In genomic region chr5:21493294-21493999, GRCm38 (mm10) we compare ENCODE assay signal across 31 mouse cellular contexts. TPM values are rescaled to one million over a fixed set of nuclear protein-coding genes. Genes with fewer than 3 reads are reported as not detected.
DNase-seq lines count a peak whose midpoint lies in the region; ATAC-seq and TF ChIP-seq lines count a peak whose summit lies in the region.
"Had no signal": no experiment of that assay in that cellular context is flagged by ENCODE, and none has a peak within 500 bp of the region (broad histone marks: within the 10 kb centered on the region; RNA-seq: fewer than 3 reads in every experiment).

No protein-coding gene starts in this region.

- no peaks in the 10 kb centered on the region for H3K79me3 ChIP-seq in C2C12 (ENCODE audit: low read depth)

- DNase-seq in 3134 (ENCODE audit: extremely low read depth, insufficient read length, low spot score), result peak; percentile 64
- peak; percentile 61 for DNase-seq in adipocyte (ENCODE audit: low spot score)
- DNase-seq in fat pad, adult 2 months (ENCODE audit: extremely low read depth, low read depth, low spot score), result peak; percentile 28
- DNase-seq in layer of hippocampus, postnatal 14 days (ENCODE audit: low spot score in 2 of 2), result no peak
- DNase-seq in cerebellum, adult 2 months, result no peak
- DNase-seq: adrenal gland, postnatal 10 days; cerebellum, adult 9-10 months; gastrocnemius, postnatal 10 days; heart, adult 18-20 months; kidney, adult 11 months; kidney, postnatal 36 days; left cerebral cortex, postnatal 4 days; lung, embryonic 14.5 days; right cerebral cortex, postnatal 4 days; thymus, adult 2 months; thymus, postnatal 36 days had no signal

- TF ChIP-seq POLR2A in cerebellum, adult 2 months (IDR thresholded peaks at IDR 0.05; ENCODE audit: borderline replicate concordance, insufficient read depth, low read length), result no peak

- H3K4me1 ChIP-seq in forebrain, embryonic 15.5 days, result 0 out of 2 replicates have a peak, but pooled peaks cover 7% of the 10 kb centered on the region
- no peaks in the 10 kb centered on the region for H3K4me1 ChIP-seq in cerebellum, adult 2 months (ENCODE audit: control insufficient read depth, insufficient read depth, low read length)
- H3K4me1 ChIP-seq: forebrain, embryonic 12.5 days; liver, embryonic 15.5 days; midbrain, embryonic 15.5 days had no signal

- no peak overlapping the region for H3K4me2 ChIP-seq in forebrain, embryonic 15.5 days (replicated peaks)
- H3K4me2 ChIP-seq: forebrain, embryonic 12.5 days; heart, embryonic 12.5 days; hindbrain, embryonic 14.5 days; liver, embryonic 15.5 days; lung, embryonic 14.5 days; midbrain, embryonic 15.5 days; neural tube, embryonic 12.5 days had no signal

- 71% methylated on average over 8 of the region's 8 CpGs for WGBS in forebrain, embryonic 15.5 days
- 78% methylated on average over 8 of the region's 8 CpGs for WGBS in cerebellum, adult 2 months

- H3K79me2 ChIP-seq in C2C12 (ENCODE audit: control insufficient read depth, insufficient read depth), result no peaks in the 10 kb centered on the region

- no peaks in the 10 kb centered on the region for H3K36me3 ChIP-seq in C2C12 (ENCODE audit: control insufficient read depth, insufficient read depth)
- no peaks in the 10 kb centered on the region for H3K36me3 ChIP-seq in forebrain, embryonic 15.5 days
- H3K36me3 ChIP-seq: forebrain, embryonic 12.5 days; heart, embryonic 12.5 days; liver, embryonic 15.5 days; midbrain, embryonic 10.5 days; midbrain, embryonic 15.5 days; neural tube, embryonic 12.5 days had no signal

- no peak for TF ChIP-seq CTCF in C2C12 (IDR thresholded peaks at IDR 0.05; ENCODE audit: control insufficient read depth, insufficient read depth, insufficient read length)
- TF ChIP-seq CTCF in cerebellum, adult 2 months (IDR thresholded peaks at IDR 0.05; ENCODE audit: borderline replicate concordance, insufficient read depth, low read depth, low read length), result no peak

- H3K4me3 ChIP-seq in C2C12 (ENCODE audit: insufficient read depth, poor library complexity, severe bottlenecking), result no peak overlapping the region
- H3K4me3 ChIP-seq in forebrain, embryonic 15.5 days, result no peak overlapping the region
- H3K4me3 ChIP-seq in cerebellum, adult 2 months (replicated peaks; ENCODE audit: insufficient read depth, low read depth, low read length), result no peak overlapping the region
- H3K4me3 ChIP-seq: erythroblast, embryonic 14.5 days; forebrain, embryonic 12.5 days; heart, embryonic 12.5 days; layer of hippocampus, adult 2 months; liver, embryonic 15.5 days; midbrain, embryonic 10.5 days; midbrain, embryonic 15.5 days; neural tube, embryonic 12.5 days had no signal

- ATAC-seq in forebrain, embryonic 15.5 days (replicated peaks), result no peak
- ATAC-seq: activated CD4-positive, CD25-positive, alpha-beta regulatory T cell, adult 4 months; midbrain, embryonic 15.5 days had no signal

- H3K27me3 ChIP-seq in C2C12 (ENCODE audit: control insufficient read depth, insufficient read depth, insufficient read length), result no peaks in the 10 kb centered on the region
- no peaks in the 10 kb centered on the region for H3K27me3 ChIP-seq in forebrain, embryonic 15.5 days
- H3K27me3 ChIP-seq in cerebellum, adult 2 months (ENCODE audit: control insufficient read depth, insufficient read depth, low read length), result no peaks in the 10 kb centered on the region
- H3K27me3 ChIP-seq: forebrain, embryonic 12.5 days; heart, embryonic 12.5 days; liver, embryonic 15.5 days; midbrain, embryonic 15.5 days; neural tube, embryonic 12.5 days had no signal

- no peak overlapping the region for H3K27ac ChIP-seq in forebrain, embryonic 15.5 days (replicated peaks)
- H3K27ac ChIP-seq in cerebellum, adult 2 months (ENCODE audit: insufficient read depth, low read length), result no peak overlapping the region
- H3K27ac ChIP-seq: forebrain, embryonic 12.5 days; hindbrain, embryonic 14.5 days; layer of hippocampus, adult 2 months; liver, embryonic 15.5 days; midbrain, embryonic 10.5 days; midbrain, embryonic 15.5 days; neural tube, embryonic 12.5 days had no signal

- H3ac ChIP-seq in C2C12 (ENCODE audit: control insufficient read depth, insufficient read length, low read depth), result no peak overlapping the region

- no peak overlapping the region for H3K9ac ChIP-seq in forebrain, embryonic 15.5 days (replicated peaks)
- H3K9ac ChIP-seq: forebrain, embryonic 12.5 days; heart, embryonic 12.5 days; hindbrain, embryonic 14.5 days; liver, embryonic 15.5 days; lung, embryonic 14.5 days; midbrain, embryonic 15.5 days; neural tube, embryonic 12.5 days had no signal

- no peaks in the 10 kb centered on the region for H3K9me3 ChIP-seq in forebrain, embryonic 15.5 days
- H3K9me3 ChIP-seq: forebrain, embryonic 12.5 days; heart, embryonic 12.5 days; liver, embryonic 15.5 days; midbrain, embryonic 10.5 days; midbrain, embryonic 15.5 days; neural tube, embryonic 12.5 days had no signal

TF ChIP-seq in C2C12, 6 proteins besides CTCF, POLR2A, EP300 and RAD21:
- TF ChIP-seq MAX (IDR thresholded peaks at IDR 0.05), result peak; percentile 64
- TF ChIP-seq FOSL1 (IDR thresholded peaks at IDR 0.05; ENCODE audit: insufficient read depth, low read length, poor library complexity, severe bottlenecking), result peak; percentile 91
- no peak for TF ChIP-seq USF1 (IDR thresholded peaks at IDR 0.05; ENCODE audit: low read depth)
- TF ChIP-seq MYOG (IDR thresholded peaks at IDR 0.05; ENCODE audit: control insufficient read depth, extremely low read depth, insufficient read length), result no peak
- TF ChIP-seq CEBPB (IDR thresholded peaks at IDR 0.05; ENCODE audit: low read depth), result peak; percentile 84
- peak; percentile 94 for TF ChIP-seq MYOD1 (IDR thresholded peaks at IDR 0.05; ENCODE audit: control insufficient read depth, insufficient read length, low read depth)

RNA-seq across cellular contexts. Expression of gene Lrrc17, which starts 49.9 kb away (rescaled TPM):
- polyA plus RNA-seq in C2C12 (2012; fragmentation: generic; extraction: Trizol), result 22.7 TPM
- under 1 TPM; 0.35 to 0.64 TPM for total RNA-seq in layer of hippocampus, postnatal 14 days (2021)
- polyA plus RNA-seq in forebrain, embryonic 15.5 days (2015; fragmentation: Nextera tagmentation; extraction: Ambion mirVana), result 2.6 and 2.7 TPM in 2 replicates
- polyA plus RNA-seq in cerebellum, adult 2 months (2012; rRNA removed), result 0.18 and 0.22 TPM in 2 replicates
- total RNA-seq: hematopoietic stem cell, adult 5-6 weeks; megakaryocyte progenitor cell, adult 5-6 weeks; MEL had no signal
- polyA plus RNA-seq: erythroblast, embryonic 14.5 days had no signal

Comparison
In these comparisons a context has a peak if more than half of its experiments do, and no peak if none do; other contexts are left out.
1. DNase-seq: peak in 3134 (single experiment), adipocyte (single experiment) and fat pad, adult 2 months (single experiment); none in layer of hippocampus, postnatal 14 days (0 of 2) and cerebellum, adult 2 months (0 of 2).